Mouse (Mus musculus) lung, postnatal 0 days (tissue): Measurements from ENCODE around the gene Dhx29. TPM values are rescaled to one million over a fixed set of nuclear protein-coding genes. Genes with fewer than 3 reads are reported as not detected.

Source experiments
- ATAC-seq: fragments of 200-750 bp; cut with Nextera tagmentation; 2 replicates; pipeline ENCODE4 v1.8.0; 2017; ENCODE audit warnings: moderate library complexity
- DNase-seq: peaks from one replicate; pipeline ENCODE4 v3.0.0-alpha.2; 2016; ENCODE audit warnings: low spot score
- H3K27ac ChIP-seq: fragments of 300-500 bp; sonication (generic); 2 replicates; pipeline ENCODE4 v1.5.1; 2014; ENCODE audit warnings: antibody characterized with exemption, mild to moderate bottlenecking, low read length, mixed read lengths
- H3K27me3 ChIP-seq: fragments of 300-500 bp; sonication (generic); replicated peaks from 2 replicates; pipeline ENCODE4 v1.6.1; 2014; ENCODE audit warnings: low read length, mixed read lengths; ENCODE audit not compliant: insufficient read depth
- H3K36me3 ChIP-seq: fragments of 300-500 bp; sonication (generic); 2 replicates; pipeline ENCODE4 v1.6.1; 2014; ENCODE audit warnings: low read length, mixed read lengths; ENCODE audit not compliant: insufficient read depth
- H3K4me1 ChIP-seq: fragments of 300-500 bp; sonication (generic); 2 replicates; pipeline ENCODE4 v1.6.1; 2014; ENCODE audit warnings: antibody characterized with exemption, low read depth, low read length, mixed read lengths; ENCODE audit not compliant: insufficient read depth
- H3K4me2 ChIP-seq: fragments of 300-500 bp; sonication (generic); replicated peaks from 2 replicates; pipeline ENCODE4 v1.6.1; 2014; ENCODE audit warnings: low read depth, mild to moderate bottlenecking, low read length, moderate library complexity, mixed read lengths
- H3K4me3 ChIP-seq: fragments of 300-500 bp; sonication (generic); 2 replicates; pipeline ENCODE4 v1.5.1; 2014; ENCODE audit warnings: low read depth, low read length
- H3K9ac ChIP-seq: fragments of 300-500 bp; sonication (generic); replicated peaks from 2 replicates; pipeline ENCODE4 v1.6.1; 2014; ENCODE audit warnings: low read depth, mild to moderate bottlenecking
- H3K9me3 ChIP-seq: fragments of 300-500 bp; sonication (generic); 2 replicates; pipeline ENCODE4 v1.6.1; 2016; ENCODE audit warnings: low read length, mixed read lengths
- CTCF ChIP-seq: IDR thresholded peaks from 2 replicates; pipeline ENCODE4 v1.5.1; 2016; ENCODE audit warnings: antibody characterized with exemption, mild to moderate bottlenecking
- EP300 ChIP-seq: IDR thresholded peaks from 2 replicates; pipeline ENCODE4 v1.6.1; 2016; ENCODE audit warnings: antibody characterized with exemption, mild to moderate bottlenecking, control low read depth
- WGBS: fragments of 180-500 bp; shearing (Covaris S2); extraction: QIAGEN DNeasy Blood & Tissue Kit; methylation state at CpG from one replicate; pipeline ENCODE4 v1.1.7; 2014; 5-methylcytosine and 5-hydroxymethylcytosine counted together
- polyA plus RNA-seq: library from polyadenylated mRNA; unstranded; fragments of >200 nt; fragmentation: Nextera tagmentation; extraction: Ambion mirVana; gene quantifications from 2 replicates; pipeline ENCODE4 v1.2.1, GENCODE M21; 2015

Gene Dhx29
- polyA plus RNA-seq, 1 experiment from 2014 or later: 23.5 TPM

DNA sequence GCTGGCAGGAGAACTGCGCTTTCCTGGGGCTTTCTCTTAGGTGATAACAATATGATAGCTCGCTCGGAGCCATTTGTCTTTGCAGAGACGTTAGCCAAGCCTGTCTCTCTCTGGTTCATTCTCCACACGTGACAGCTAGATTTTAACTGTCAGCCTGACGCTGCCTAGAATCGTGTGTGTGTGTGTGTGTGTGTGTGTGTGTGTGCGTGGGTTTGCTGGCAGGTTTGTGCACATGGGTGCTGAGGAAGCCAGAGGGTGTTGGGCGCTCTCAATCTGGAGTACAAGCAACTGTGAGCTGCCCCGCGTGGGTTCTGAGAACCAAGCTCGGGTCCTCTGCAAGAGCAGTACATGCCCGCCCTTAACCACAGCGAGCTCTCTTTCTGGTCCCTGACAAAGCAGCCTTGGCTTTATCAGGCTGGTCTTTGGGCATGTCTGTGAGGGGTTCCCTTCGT, 14.7 kb downstream of the Dhx29 start:
- no peaks in the 10 kb centered on the region for H3K27me3 ChIP-seq
- no peak overlapping the region for H3K27ac ChIP-seq
- H3K9me3 ChIP-seq: no peaks in the 10 kb centered on the region
- no peaks in the 10 kb centered on the region for H3K4me1 ChIP-seq
- H3K36me3 ChIP-seq: peaks cover 21% of the 10 kb centered on the region; the same call in 1 of the 2 replicates
- no peak for DNase-seq
- no peak overlapping the region for H3K4me3 ChIP-seq
- no peak overlapping the region for H3K9ac ChIP-seq
- H3K4me2 ChIP-seq: no peak overlapping the region
- WGBS: 61% methylated on average over 15 of the region's 15 CpGs
- no peak for ATAC-seq
- TF ChIP-seq EP300: no peak
- no peak for TF ChIP-seq CTCF

DNA sequence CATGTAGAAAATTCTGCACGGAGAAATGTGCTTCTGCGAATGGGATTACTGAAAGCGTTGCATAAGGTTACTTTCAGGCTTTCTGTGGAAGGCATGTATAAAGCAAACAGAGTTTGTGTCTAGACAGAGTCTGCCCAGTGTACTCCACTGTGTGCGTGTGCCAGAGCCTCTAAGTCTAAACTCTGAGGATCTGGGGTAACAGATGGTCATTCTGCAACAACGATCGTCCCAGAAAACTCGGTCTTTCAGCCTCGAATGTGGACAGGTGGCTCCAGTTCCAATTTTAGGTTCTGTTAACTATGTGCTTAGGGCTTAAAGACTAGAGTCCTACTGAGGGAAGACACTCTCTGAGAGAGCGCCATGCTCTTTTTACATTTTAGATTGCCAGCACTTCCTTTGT, 18.1 kb downstream of the Dhx29 start:
- Histone ChIP-seq H3K36me3 (peaks cover 26% of the 10 kb centered on the region; the same call in 1 of the 2 replicates), H3K4me2 (no peak overlapping the region), H3K4me1 (no peaks in the 10 kb centered on the region), H3K4me3 (no peak overlapping the region), H3K27me3 (no peaks in the 10 kb centered on the region), H3K9ac (no peak overlapping the region), H3K27ac (no peak overlapping the region), H3K9me3 (no peaks in the 10 kb centered on the region)
- 95% methylated on average over 9 of the region's 9 CpGs for WGBS
- TF ChIP-seq CTCF: no peak
- no peak for TF ChIP-seq EP300
- DNase-seq (no peak), ATAC-seq (no peak)

DNA sequence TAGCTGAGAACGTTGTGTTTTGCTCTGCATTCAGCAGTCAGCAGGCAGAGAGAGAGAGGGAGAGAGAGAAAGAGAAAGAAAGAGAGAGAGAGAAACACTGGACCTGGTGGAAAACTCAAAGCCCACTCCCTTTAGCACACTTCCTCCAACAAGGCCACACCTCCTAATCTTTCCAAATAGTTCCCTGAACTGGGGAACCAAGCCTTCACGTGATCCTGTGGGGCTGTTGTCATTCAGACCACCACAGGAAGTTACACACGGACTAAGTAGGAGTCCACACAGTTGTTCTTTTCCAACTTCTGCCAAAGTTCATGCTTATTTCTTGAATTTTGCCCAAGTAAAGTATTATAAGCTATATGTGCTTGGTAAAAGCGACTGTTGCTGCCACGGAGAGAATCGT, 18.6 kb downstream of the Dhx29 start:
- no peaks in the 10 kb centered on the region for H3K27me3 ChIP-seq
- no peak for TF ChIP-seq CTCF
- TF ChIP-seq EP300: no peak
- no peak overlapping the region for H3K9ac ChIP-seq
- H3K9me3 ChIP-seq: no peaks in the 10 kb centered on the region
- ATAC-seq (no peak), DNase-seq (peak; percentile 19)
- WGBS: 88% methylated on average over 6 of the region's 6 CpGs
- H3K4me1 ChIP-seq: no peaks in the 10 kb centered on the region
- H3K4me3 ChIP-seq: no peak overlapping the region
- no peak overlapping the region for H3K27ac ChIP-seq
- H3K36me3 ChIP-seq: peaks cover 26% of the 10 kb centered on the region; the same call in 1 of the 2 replicates
- no peak overlapping the region for H3K4me2 ChIP-seq

DNA sequence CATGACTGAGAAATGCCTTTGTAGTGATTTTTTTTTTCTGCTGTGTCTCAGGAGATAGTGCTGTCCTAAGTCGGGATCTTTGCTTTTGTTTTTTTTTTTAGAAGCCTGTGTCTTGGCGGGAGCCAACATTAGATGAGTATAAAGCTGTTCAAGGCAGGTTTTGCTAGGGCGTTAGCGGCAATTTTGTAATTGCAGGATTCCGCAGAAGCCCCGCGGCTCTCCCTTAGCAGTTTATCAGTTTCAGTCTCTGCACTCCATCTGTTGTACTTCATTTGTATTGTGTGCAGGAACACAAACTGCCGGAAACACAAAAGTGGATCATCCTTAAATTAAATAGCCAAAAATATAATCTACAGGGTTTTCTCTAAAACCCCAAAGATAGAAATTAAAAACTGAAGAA, 26.8 kb downstream of the Dhx29 start:
- H3K4me2 ChIP-seq: no peak overlapping the region
- no peaks in the 10 kb centered on the region for H3K27me3 ChIP-seq
- no peak overlapping the region for H3K27ac ChIP-seq
- TF ChIP-seq EP300 (no peak), CTCF (no peak)
- H3K9me3 ChIP-seq: no peaks in the 10 kb centered on the region
- H3K4me3 ChIP-seq: no peak overlapping the region
- no peak overlapping the region for H3K9ac ChIP-seq
- DNase-seq (no peak), ATAC-seq (no peak)
- 88% methylated on average over 8 of the region's 8 CpGs for WGBS
- no peaks in the 10 kb centered on the region for H3K4me1 ChIP-seq
- peaks cover 6% of the 10 kb centered on the region; the same call in 1 of the 2 replicates for H3K36me3 ChIP-seq

DNA sequence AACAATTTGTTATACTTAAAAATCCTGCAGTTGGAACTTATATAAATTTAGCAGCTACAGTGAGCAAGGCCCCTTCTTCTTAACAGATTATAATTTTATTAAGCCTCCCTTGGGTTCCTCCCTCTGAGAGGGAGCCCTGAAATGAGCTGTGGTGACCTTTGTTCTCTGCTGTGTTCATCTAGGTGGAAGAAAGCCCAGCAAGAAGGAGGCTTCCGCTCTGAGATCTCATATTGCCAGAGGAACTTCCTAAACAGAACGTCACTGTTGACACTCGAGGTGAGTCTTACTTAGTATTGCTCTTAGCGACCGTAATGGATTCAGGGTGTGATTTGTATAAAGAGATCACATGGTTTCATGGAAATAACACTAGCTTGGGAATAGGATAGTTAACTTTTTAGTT, 35.8 kb downstream of the Dhx29 start:
- TF ChIP-seq EP300: no peak
- TF ChIP-seq CTCF: no peak
- no peaks in the 10 kb centered on the region for H3K4me1 ChIP-seq
- H3K9me3 ChIP-seq: no peaks in the 10 kb centered on the region
- 84% methylated on average over 5 of the region's 5 CpGs for WGBS
- DNase-seq (no peak), ATAC-seq (no peak)
- no peaks in the 10 kb centered on the region for H3K27me3 ChIP-seq
- no peak overlapping the region for H3K4me3 ChIP-seq
- no peak overlapping the region for H3K4me2 ChIP-seq
- no peak overlapping the region for H3K9ac ChIP-seq
- H3K36me3 ChIP-seq: peaks cover 25% of the 10 kb centered on the region; the same call in 1 of the 2 replicates
- no peak overlapping the region for H3K27ac ChIP-seq

DNA sequence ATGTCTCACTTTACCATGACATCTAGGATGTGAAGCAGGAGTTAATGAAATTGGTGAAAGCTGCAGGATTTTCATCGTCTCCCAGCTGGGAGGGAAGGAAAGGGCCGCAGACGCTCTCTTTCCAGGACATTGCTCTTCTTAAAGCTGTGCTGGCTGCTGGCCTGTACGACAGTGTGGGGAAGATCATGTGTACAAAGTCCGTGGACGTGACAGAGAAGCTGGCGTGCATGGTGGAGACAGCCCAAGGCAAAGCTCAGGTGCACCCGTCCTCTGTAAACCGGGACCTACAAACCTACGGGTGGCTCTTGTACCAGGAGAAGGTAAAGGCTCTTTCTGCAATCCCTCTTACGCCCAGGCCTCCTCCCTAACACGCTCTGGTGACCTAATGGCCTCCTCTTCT, 37.2 kb downstream of the Dhx29 start:
- no peak overlapping the region for H3K4me3 ChIP-seq
- no peak overlapping the region for H3K9ac ChIP-seq
- no peak overlapping the region for H3K27ac ChIP-seq
- no peak for ATAC-seq
- no peak for DNase-seq
- 90% methylated on average over 12 of the region's 12 CpGs for WGBS
- no peak overlapping the region for H3K4me2 ChIP-seq
- no peaks in the 10 kb centered on the region for H3K27me3 ChIP-seq
- TF ChIP-seq CTCF: no peak
- TF ChIP-seq EP300: no peak
- no peaks in the 10 kb centered on the region for H3K4me1 ChIP-seq
- peaks cover 25% of the 10 kb centered on the region; the same call in 1 of the 2 replicates for H3K36me3 ChIP-seq
- no peaks in the 10 kb centered on the region for H3K9me3 ChIP-seq

DNA sequence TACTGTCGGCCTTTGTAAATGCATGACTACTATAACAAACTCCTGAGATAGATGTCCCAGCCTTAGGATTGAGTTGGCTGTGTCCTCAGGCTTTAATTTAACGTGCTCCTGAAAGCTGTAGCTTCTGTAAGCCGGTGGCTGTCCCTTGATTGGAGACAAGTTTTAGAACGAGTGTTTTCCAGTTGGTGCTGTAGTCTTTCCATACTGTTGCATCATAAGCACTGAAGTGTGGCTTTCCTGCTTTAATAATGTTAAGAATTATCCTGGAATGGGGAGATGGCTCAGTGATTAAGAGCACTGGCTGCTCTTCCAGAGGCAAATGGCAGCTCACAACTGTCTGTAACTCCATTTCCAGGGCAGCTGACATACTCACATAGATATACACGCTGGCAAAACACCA, 40.0 kb downstream of the Dhx29 start:
- no peaks in the 10 kb centered on the region for H3K27me3 ChIP-seq
- peaks cover 25% of the 10 kb centered on the region; the same call in 1 of the 2 replicates for H3K36me3 ChIP-seq
- H3K4me2 ChIP-seq: no peak overlapping the region
- no peak for DNase-seq
- H3K4me3 ChIP-seq: no peak overlapping the region
- TF ChIP-seq CTCF (no peak), EP300 (no peak)
- no peaks in the 10 kb centered on the region for H3K9me3 ChIP-seq
- no peak for ATAC-seq
- no peak overlapping the region for H3K9ac ChIP-seq
- H3K27ac ChIP-seq: no peak overlapping the region
- no peaks in the 10 kb centered on the region for H3K4me1 ChIP-seq
- 89% methylated on average over 5 of the region's 5 CpGs for WGBS
